Mouse (Mus musculus) cerebellum, adult 11 months (tissue): ENCODE results near the gene Tenm2.

ENCODE experiments used
- DNase-seq: peaks from one replicate; pipeline ENCODE4 v3.0.0; 2022

Gene Tenm2

GRCm38 (mm10) chr11:35974632-35975450 lies 1260.9 kb downstream of the Tenm2 start:
- DNase-seq, result no peak

DNA sequence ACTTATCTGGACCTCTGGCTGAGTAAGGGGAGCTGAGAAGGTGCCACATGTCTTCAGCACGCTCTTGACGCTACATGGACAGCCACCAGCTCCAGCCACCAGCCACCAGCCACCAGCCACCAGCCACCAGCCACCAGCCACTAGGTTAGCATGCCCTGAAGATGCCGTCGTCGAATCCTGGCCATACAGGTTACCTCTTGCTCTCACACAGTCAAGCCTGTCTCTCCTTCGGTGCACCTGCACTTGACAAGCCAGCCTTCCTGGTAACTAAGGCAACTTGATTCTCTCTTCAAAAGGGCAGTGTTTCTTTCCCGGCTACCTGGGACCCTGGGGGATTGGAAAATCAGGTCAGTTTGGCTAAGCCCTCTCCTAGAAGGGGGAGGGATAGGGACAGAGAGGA lies 1262.6 kb downstream of the Tenm2 start:
- DNase-seq, result no peak

DNA sequence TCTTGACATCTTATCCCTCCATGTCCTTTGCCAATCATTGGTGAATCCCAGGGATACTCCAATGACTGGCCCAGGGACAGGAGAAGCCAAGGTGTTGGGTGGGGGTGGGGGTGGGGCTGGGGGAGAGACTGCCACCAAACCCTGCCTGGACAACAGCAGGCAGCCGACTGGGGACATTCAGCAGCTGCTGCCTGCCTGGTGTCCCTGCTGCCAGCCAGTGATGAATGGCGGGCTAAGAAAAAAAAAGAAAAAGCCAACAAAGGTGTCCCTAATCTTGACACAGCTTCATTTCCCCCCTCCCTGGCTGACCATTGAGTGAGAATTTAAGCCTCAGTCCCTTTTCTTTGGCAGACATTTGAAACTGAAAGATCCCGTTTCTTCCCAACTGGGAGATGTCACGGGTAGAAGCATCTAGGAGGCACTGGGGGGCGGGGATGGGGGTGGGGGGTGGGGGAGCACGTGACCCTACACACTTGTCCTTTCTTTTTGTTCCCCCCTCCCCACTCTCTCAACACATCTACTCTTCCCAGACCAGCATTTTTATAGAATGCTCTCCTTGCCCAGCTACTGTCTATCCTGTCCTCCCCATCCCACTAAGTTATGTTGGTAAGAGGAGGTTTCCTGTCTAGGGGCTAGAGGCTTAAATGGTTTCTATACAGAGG lies 1263.4 kb downstream of the Tenm2 start:
- DNase-seq, result no peak

DNA sequence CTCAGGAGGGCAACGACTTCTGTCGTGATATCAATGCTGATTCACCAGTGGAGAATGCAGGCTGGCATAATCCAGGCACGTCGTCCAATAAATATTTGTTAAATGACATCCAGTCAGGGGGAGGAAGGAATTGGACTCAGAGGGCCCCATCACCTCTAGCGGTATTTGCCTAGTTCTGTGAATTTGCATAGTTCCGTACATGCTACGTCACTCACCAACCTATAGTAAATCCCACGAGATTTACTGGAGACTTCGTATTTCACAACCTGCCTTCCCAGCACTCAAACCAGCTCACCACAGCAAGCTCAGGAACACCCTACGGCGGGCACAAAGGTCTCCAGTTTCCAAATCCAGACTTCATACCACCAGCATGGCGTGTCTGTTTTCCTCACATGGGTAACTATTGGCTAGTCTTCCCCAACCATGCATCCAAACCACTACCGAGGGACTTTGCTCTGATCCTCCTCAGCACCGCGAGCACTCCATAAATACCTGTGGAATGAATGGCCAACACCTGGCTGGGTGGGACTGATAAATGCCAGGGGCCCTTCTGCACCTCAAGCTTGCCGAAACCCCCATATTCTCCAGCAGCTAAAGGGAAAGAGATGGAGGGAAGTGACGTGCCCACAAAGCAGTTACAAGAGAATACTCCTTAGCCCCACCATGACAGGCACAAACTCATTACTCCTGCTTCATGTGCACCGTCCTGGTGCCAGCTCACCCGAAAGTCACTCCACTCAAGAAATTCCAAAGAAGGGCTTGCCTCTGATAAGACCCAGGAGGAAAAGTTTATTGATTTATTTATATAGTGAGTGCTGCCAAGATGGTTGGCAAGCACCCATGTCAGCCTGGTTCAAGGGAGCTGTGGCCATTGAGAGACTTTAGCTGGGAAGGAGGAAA lies 1264.7 kb downstream of the Tenm2 start:
- no peak for DNase-seq

DNA sequence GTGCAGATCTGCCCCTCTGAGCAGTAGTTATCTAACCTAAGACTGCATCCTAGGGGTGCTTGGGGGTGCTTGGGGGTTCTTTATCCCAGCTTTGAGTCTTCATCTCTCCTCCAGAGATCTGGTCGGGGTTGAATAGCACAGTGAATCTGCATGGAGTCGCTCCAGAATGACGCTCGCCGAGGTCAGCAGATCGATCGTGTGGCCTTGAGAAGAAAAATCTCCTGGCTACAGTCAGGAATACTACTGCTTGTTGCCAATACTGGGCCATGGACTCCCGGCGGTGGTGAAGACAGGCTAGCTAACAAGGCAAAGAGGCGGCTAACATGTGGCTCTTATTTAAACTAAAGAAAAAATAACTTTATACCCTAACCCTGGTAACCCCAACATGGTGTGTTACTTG lies 1267.5 kb downstream of the Tenm2 start:
- DNase-seq, result no peak

- no peak for DNase-seq
Measured at GRCm38 (mm10) chr11:35963981-35964549, 1271.7 kb downstream of the Tenm2 start.

- DNase-seq, result no peak
Measured at GRCm38 (mm10) chr11:35963554-35963953, 1272.2 kb downstream of the Tenm2 start.

DNA sequence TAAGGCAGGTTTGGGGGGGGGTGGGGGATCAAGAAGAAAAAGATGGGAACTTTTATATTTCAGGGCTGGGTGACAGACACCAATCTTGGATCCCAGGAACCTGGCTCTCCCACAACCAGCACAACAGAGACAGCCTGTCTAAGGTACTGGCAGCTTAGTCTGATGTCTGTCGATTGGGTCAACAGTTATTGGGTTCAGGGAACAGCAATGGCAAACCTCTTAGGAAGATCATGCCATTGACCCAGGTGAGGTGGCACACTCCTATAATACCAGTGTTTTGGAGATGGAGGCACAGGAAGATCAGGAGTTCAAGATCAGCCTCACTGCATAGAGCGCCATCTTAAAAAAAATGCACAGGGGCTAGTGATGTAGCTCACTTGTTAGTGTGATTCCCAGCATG lies 1273.3 kb downstream of the Tenm2 start:
- no peak for DNase-seq

- no peak for DNase-seq
Measured at GRCm38 (mm10) chr11:35959270-35959669, 1276.5 kb downstream of the Tenm2 start.
